Mouse (Mus musculus) layer of hippocampus, adult 18-20 months (tissue): ENCODE results near the gene Ankrd28. TPM values are rescaled to one million over a fixed set of nuclear protein-coding genes. Genes with fewer than 3 reads are reported as not detected.

ENCODE experiments used
- DNase-seq, 2 experiments: peaks; one replicate each; pipeline ENCODE4 v3.0.0; 2022; ENCODE audit warnings: low spot score in 2 of 2
- total RNA-seq, 2 experiments: library from RNA; stranded (reverse); gene quantifications; 2 replicates each; pipeline ENCODE4 v1.2.3; 2021

The Ankrd28 gene
- total RNA-seq, 2 experiments from 2014 or later: 45.4 to 52.1 TPM

DNA sequence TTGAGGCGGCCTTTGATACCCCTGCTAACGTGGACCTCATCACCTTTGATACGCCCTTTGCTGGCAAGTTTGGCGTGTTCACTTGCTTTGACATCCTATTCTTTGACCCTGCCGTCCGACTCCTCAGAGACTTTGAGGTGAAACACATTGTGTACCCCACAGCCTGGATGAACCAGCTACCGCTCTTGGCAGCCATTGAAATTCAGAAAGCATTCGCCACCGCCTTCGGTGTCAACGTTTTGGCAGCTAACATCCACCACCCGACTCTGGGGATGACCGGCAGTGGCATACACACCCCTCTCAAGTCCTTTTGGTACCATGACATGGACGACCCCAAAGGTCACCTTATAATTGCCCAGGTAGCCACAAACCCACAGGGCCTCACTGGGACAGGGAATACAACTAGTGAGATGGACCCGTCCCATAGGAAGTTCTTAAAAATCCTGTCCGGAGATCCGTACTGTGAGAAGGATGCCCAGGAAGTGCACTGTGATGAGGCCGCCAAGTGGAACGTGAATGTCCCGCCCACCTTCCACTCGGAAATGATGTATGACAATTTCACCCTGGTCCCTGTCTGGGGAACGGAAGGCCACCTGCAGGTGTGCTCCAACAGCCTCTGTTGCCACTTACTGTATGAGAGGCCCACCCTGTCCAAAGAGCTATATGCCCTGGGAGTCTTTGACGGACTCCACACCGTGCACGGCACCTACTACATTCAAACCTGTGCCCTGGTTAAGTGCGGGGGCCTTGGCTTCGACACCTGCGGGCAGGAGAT is 163.3 kb downstream of the Ankrd28 start:
- DNase-seq: no peak

DNA sequence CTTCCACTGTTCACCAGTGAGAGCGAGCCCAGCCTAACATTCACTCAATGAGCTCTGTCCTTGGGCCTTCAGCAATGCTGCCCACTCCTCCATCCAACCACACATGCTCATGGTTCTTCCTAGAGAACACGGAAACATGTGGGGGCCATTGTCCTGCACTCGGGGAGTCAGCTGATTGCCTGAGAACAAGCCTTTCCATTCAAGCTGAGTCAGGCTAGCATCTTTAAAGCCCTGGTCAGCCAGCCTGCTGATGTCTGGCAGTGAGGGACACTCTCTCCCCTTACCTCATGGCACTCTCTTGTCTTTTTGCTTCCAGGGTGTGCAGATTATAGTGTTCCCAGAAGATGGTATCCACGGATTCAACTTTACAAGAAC is 164.9 kb downstream of the Ankrd28 start:
- no peak for DNase-seq

DNA sequence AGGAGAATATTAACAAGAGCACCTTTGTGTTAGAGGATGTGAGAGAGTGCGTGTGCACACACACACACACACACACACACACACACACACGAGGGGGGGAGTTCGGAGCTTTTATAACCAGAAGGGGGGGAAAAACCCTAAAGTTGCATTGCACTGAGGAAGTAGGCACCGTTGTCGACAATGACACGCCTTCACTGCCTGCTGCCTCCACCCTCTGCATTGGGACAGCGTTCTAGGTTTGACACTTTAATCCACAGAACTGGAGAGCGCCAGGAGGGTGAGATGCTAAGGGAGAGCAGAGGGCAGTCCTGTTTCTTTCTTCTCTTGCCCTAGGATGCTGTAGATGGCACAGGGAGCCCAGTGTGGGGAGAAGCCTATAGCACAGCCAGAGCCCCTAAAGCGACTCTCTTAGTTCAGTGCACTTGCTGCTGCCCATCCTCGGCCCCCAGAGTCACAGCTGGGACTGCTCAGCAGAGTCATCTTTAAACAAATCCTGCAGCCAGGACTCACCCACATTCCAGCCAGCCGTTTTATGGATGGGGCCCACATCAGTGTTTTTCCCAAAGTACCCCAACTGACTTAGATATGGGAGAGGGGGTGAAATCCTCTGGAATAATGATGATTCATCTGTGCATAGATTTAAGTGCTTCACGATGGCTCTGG is 165.4 kb downstream of the Ankrd28 start:
- no peak for DNase-seq

DNA sequence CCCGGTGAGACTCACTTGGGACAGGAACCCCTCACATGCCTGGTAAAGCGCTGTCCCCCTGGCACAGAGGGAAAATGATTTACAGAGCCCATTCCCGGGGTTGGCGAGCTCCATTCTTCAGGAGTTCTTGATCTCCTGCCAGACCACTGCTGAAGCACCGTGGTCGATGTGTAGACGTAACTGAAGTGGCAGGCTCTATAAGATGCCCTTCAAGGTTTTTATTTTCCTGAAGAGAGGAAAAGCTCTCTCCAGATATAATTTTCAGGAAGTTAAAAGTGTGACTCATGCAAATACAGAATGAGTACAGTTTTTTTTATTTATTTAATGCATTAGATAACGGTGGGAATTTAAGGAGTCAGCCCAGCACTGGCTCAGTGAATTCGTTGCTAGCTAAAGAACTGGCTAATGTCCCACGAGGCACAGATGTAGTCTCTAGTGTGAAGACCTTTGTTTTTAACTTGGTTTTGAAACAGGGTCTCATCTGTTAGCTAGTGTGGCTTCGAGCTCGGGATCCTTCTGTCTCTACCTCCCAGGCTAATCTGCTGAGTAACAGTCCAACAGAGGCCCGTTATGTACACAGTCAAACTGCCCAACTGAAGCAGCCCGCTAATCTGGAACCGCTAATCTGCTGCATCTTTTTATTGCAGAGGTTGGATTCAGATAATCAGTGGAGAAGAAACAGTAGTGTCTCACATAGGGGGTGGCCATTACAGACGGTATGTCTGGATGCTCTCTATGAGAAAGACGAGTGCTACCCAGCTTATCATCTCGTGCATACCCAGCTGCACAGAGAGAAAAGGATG is 166.2 kb downstream of the Ankrd28 start:
- DNase-seq: no peak

DNA sequence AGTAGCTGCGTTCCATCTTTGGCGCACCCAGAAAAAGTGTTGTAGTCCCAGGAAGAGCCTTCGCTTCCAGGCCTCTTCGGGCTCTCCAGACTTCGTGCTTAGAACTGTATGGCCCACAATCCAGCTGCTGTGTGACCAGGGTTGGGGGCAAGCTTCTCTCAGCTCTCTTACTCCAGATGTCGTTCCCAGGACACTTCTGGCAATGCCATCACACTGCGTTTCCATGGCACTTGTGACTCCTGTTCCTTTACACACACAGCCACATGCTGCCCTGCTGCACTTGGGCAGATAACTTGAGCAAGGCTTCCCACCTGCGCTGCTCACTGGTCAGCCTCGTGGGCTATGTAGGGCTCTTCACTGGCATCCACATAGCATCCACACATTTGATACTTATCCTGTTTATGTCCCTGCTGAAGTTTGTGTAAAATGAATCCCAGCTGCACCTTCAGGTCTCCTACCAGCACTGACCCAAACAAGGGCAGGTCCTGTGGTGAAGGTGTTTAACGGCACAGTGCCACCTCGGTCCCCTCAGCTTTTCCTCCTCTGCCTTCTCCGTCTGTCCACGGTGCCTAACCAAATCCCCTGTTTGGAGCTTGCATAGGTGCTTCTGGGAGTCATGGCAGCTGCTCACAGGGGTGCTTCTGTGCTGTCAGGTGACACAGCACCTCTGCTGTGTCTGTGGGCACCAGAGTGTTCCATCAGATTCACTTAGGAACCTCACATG is 166.9 kb downstream of the Ankrd28 start:
- no peak for DNase-seq

DNA sequence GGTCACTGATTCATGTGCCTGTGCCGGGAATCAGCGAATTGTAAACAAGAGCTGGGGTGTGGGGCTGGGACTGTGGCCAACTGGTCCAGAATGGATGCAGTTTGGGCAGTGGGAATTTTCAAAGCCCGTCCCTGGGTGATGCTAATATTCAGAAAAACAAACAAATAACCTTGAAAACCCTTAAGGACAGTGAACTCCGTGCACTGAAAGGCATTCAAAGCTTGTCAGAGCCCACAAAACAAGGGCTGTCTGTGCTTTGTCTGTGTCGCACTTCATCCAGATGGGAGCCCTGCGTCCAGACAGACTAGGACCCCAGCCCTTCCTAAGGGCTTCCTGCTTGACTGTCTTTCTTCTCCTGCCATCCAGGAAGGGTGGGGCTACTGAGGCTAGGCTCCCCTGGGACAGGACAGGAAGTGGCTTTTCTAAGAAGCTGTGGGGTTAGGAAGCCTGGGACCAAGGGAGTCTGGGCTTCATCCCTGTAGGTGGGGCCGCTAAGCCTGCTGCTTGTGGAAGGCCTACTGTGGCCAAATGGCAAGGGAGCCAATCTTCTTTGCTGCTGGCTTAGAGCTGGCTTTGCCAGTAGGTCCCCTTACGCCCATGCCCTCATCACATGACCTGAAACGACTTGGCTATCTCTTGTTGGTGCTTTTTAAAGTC is 167.8 kb downstream of the Ankrd28 start:
- no peak for DNase-seq

DNA sequence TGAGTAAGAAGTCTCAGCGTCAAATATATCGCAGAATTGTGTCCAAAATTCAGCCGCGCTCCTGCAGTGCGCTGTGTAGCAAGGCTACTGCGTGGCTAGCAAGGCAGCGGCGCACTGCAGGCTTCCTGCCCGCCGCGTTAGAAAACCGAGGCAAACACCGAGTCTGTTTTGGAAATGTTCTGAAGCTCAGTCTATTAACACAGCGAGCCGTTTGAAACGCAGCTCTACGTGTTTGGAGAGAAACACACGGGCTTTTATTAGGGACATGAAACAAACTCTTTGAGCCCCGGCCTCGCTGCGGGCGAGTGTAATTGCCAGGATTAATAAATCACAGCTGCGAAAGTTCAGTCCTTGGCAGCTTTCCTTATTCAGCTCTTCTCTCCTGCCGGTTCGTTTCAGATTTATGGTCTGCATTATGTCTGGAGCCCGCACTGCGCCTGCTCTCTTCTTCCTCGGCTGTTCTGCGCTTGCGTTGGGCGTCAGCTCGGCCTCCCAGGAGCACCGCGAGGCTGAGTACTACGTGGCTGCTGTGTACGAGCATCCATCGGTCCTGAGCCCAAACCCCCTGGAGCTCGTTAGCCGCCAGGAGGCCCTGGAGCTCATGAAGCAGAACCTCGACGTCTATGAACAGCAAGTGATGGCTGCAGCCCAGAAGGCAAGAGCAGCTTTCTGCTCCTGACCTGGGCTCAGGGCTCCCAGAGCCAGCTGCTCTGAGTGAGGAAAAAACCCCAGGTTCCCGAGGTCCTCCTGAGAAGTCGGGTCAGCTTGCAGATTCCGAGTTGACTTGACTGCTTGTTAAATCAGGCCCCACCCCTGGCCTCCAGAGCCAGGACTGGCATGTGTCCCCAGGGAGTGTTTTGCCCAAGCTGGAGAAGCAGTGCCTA is 168.5 kb downstream of the Ankrd28 start:
- peak; percentile 92 to 96 for DNase-seq

DNA sequence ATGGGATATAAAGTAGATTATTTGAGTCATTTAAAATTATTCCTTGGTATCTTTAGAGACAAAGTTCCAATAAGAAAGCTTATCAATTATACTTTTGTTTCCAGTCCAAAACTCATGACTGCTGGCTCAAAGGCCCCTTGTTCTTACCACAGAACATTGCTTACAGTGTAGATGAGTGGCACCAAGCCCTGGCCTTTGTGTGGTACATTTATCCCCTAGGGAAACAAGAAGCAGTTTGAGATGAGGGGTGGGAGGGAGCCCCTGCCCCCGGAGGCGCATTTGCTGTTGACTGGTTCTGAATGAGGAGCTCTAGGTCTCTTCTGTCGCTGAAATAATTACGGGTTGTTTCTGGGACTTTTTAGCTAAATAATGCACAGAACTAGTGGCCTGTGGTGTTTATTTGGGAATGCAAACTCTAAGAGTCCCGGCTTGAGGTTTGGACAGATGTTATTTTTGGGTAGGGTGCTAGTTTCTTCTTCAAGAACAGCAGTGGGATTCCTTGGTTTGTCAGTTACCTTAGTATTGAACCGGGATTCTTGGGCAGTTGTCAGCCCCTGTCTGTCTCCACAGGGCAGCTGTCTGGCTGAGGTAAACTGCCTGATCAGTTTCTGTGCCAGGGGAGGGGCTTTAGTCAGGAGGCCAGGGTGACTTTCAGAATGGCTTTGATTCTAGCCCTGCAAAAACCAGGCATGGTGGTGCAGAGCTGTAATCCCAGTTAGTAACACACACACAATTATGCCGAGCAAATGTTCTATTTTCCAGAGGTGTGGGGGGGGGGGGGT is 169.9 kb downstream of the Ankrd28 start:
- peak in 1 of 2 experiments; percentile 65 for DNase-seq

DNA sequence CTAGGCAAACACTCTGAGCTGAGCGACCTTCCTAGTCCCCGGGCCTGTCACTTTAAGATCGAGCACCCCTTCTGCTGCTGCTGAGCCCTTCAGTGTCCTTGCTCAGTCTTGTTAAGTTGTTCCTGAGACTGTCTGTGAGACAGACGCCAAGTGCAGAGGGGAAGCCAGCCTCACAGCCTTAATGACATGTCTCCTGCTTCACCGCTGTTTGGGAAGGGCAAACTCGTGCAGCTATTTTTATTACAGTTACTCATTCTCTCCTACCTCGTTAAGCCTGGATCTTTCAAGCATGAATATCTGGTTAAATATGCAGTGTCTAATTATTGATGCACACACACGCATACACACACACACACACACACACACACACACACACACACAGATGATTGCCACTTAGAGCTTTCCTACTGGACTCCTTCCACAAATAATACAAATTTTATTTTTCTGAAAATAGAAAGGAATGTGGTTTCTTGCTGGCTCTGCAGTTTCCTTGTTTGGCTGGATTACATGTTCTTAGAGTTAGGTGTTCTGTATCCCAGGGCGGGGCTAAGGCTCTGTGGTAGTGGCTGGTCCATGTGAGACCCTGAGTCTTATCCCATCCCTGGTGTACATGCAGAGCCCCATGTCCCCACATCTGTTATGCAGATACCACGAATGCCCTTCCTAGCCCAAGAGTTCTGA is 170.8 kb downstream of the Ankrd28 start:
- DNase-seq: no peak

DNA sequence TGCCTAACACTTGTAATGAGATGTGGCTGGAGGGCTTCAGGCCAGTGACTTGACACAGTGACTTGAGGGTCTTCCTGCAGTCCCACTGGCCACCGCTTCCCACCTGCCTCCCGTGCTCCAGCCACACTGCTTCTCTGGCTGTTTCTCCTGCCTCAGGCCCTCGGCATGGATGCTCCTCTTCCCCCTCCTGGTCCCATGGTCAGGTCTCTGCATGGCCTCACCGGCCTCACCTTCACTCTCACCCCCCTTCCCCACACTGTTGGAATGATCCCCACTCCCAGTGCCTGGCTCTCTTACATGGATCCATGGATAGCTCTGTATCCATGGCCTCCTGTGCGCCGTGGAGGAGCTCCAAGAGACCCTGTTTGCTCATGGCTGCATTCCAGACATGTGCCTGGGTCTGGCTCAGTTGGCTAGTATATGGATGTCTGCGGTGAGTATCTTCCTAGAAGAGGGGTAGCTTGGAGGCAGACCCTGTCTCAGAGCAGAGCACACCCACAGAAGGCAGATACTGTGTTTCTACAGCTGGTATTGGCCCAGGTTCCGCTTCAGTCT is 172.2 kb downstream of the Ankrd28 start:
- DNase-seq: no peak

DNA sequence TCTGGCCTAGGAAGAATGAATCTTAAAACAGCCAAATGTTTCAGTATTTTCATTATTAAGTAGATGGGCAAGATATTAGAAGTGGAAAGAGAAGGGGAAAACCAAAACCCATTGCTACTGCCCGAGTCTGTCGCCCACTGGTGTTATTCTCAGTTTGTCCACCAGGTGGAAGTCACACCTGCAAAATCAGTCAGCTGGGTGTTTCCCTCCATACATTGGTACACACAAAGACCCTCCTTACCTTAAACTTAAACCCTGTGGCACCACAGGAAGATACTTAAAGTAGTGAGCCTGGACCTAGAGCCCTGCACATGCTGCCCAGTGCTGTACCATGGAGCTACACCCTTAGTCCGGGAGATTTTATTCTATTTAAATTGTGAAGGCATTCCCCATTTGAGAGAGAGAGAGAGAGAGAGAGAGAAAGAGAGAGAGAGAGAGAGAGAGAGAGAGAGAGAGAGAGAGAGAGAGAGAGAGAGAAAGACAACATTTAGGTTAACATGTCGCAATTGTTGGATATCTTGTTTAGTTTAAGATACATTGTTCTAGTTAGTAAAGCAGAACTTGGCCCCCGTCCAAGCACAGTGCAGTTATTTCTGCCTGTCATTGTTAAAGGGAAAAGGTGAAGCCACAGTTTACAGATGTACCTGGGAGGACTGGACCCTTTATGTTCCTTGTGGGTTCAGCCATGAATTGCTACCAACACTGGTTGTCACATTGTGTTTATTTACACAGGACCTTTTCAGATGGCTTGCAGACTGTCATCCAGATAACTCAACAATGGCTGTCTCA is 173.4 kb downstream of the Ankrd28 start:
- DNase-seq: peak; percentile 62 to 90

DNA sequence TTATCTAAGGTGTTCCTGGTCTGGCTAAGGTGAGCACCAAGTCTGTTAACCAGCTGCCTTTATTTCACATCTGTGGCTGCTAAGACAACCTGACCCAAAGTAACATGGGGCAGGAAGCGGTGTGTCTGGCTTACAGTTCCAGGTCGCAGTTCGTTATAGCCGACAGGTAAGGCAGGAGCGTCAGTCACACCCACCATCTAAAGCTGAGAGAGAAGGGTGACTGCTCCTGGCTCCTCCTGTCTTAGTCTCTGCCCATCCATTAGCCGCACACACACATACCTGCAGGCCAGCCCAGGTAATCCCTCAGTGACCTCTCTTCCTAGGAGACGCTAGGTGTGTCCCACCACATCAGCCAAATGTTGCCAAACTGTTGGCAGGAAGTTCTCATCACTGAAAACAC is 174.1 kb downstream of the Ankrd28 start:
- DNase-seq: no peak

DNA sequence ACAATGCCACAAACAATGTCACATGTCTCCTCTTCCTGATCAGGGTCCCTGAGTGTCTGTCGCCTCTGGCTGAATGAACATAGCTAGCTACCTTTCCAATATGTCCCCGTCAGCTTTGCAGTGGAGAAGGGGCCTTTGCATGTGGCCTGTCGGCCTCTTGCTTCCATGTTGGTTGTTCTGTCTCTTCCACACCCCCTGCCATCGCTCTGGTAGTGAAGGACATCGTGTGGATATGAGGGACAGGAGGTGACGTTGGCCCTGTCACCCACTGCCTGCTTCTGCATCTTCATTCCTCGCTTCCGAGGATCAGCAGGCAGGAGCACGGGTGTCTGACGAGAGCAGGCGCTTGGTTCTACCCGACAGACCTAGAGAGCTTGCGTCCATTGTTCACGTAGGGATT is 175.0 kb downstream of the Ankrd28 start:
- DNase-seq: no peak

DNA sequence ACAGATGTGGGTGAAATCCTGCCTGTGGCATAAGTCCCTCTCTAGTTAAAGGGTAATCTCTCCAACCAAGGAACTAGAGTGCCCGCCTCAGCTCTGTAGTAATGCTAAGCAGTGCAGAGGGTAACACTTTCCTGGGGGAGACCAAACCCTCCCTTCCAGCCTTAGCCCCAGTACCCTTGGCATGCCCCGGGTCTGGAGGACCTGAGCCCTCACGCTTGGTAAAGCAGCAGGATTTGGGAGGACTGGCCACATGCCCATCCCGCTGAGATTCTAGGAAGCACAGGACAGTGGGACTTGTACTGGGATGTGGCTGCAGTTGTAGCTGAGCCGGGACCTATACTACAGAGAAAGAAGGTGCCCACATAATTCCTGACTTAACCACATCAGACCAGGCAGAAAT is 175.6 kb downstream of the Ankrd28 start:
- no peak for DNase-seq

DNA sequence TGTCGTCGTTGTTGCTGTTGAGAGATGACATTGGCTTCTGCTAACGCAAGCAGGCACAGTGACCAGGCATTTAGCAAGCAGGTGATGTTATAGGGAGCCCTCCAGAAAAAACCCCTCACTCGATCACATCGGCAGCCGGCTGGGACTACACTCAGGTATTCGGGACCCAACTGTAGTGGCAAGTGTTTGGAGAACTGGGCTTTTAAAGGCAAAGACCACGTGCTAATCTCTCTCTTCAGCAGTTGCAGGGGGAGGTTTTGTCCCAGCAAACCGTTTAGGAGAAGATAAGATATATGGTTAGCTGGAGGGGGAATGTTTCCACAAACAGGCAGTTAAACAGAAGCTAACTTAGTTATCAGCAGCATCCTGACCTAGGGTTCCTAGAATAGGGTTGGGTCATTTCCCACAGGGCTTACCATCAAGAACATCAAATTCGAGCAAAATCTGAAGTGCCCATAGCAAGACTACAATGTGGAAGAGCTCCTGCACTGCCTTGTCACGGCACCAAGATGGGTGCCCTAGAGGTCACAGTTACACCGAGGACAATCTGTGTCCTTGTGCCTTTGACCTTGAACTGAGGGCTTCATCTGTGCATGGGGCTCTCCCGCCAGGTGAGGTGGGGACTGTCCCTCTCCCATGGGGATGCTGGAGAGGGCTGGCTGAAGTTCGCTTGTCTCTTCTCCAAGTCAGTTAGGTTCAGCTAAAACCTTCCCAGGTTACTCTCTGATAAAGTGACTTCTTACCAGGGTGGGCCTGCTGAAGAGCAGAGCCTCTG is 177.2 kb downstream of the Ankrd28 start:
- DNase-seq: no peak

DNA sequence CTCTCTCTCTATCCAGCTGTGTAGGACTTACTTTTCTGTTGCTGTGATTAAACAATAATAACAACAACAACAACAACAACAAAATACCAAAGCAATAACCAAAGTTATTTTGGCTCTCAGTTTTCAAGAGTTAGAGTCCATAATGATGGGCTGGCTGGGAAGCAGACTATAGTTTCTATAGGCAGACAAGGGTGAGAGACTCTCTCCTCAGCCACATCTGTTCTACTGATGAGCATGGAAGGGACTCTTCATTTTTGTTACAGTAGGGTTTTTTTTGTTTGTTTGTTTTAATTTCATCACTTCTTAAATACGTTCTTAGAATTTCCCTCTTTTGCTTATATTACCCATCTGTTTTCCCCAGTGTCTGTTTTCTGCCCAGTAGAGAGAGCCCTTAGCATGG is 177.8 kb downstream of the Ankrd28 start:
- no peak for DNase-seq

DNA sequence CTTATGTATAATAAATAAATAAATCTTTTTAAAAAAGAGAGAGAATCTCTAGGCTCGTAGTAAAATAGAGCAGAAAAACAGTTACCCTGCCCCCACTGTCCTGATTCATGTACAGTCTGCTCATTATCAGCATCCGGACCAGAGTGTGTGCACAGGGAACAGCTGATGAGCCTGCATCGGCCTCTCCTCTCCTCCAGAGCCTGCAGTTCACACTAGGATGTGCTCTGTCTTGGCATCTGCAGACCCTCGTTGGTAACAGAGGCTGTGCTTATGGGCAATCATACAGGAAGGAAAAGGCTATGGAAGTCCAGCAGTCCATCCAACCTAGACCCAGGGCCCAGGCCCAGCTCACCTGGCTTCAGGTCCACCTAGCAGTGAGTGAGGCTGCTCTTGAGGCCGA is 178.3 kb downstream of the Ankrd28 start:
- DNase-seq: no peak
